Mouse (Mus musculus): Measurements from ENCODE around the gene Ggt5. TPM values are rescaled to one million over a fixed set of nuclear protein-coding genes. Genes with fewer than 3 reads are reported as not detected.

The Ggt5 gene
- 4.9 and 5.8 TPM in 2 replicates for polyA plus RNA-seq (2012; rRNA removed)

GRCm38 (mm10) chr10:75589129-75589528, at the start of gene Ggt5:
Gene Ggt5, plus strand, starts transcription at chr10:75589340.
- Histone ChIP-seq H3K27ac (ENCODE audit: insufficient read depth, low read length) (0 out of 2 replicates have a peak within 1 kb of the TSS, but pooled peaks have one; percentile 3), H3K4me3 (ENCODE audit: insufficient read depth, low read length) (0 out of 2 replicates have a peak within 1 kb of the TSS, but pooled peaks have one; percentile 3), H3K4me1 (ENCODE audit: control insufficient read depth, insufficient read depth, low read length) (no peaks in the 10 kb centered on the region; the same call in 1 of the 2 replicates)
- no peak for TF ChIP-seq CTCF (IDR thresholded peaks at IDR 0.05; ENCODE audit: extremely low read depth, insufficient read depth, low read length)
- no peak for TF ChIP-seq POLR2A (IDR thresholded peaks at IDR 0.05; ENCODE audit: extremely low read depth, insufficient read depth, low read length)

GRCm38 (mm10) chr10:75547901-75548300, 41.2 kb upstream of the Ggt5 start:
- H3K4me1 ChIP-seq (ENCODE audit: control insufficient read depth, insufficient read depth, low read length): no peaks in the 10 kb centered on the region; the same call in 1 of the 2 replicates
- no peak overlapping the region for H3K4me3 ChIP-seq (ENCODE audit: insufficient read depth, low read length)
- H3K27ac ChIP-seq (ENCODE audit: insufficient read depth, low read length): no peak overlapping the region
- TF ChIP-seq POLR2A (IDR thresholded peaks at IDR 0.05; ENCODE audit: extremely low read depth, insufficient read depth, low read length) (no peak), CTCF (IDR thresholded peaks at IDR 0.05; ENCODE audit: extremely low read depth, insufficient read depth, low read length) (no peak)

- TF ChIP-seq CTCF (IDR thresholded peaks at IDR 0.05; ENCODE audit: extremely low read depth, insufficient read depth, low read length) (no peak), POLR2A (IDR thresholded peaks at IDR 0.05; ENCODE audit: extremely low read depth, insufficient read depth, low read length) (no peak)
- H3K27ac ChIP-seq (ENCODE audit: insufficient read depth, low read length): no peak overlapping the region
- H3K4me1 ChIP-seq (ENCODE audit: control insufficient read depth, insufficient read depth, low read length): no peaks in the 10 kb centered on the region; the same call in 1 of the 2 replicates
- H3K4me3 ChIP-seq (ENCODE audit: insufficient read depth, low read length): no peak overlapping the region
Measured at GRCm38 (mm10) chr10:75548486-75548885, 40.7 kb upstream of the Ggt5 start.

GRCm38 (mm10) chr10:75549886-75550285, 39.3 kb upstream of the Ggt5 start:
- no peak for TF ChIP-seq CTCF (IDR thresholded peaks at IDR 0.05; ENCODE audit: extremely low read depth, insufficient read depth, low read length)
- no peak for TF ChIP-seq POLR2A (IDR thresholded peaks at IDR 0.05; ENCODE audit: extremely low read depth, insufficient read depth, low read length)
- Histone ChIP-seq H3K4me1 (ENCODE audit: control insufficient read depth, insufficient read depth, low read length) (no peaks in the 10 kb centered on the region; the same call in 1 of the 2 replicates), H3K27ac (ENCODE audit: insufficient read depth, low read length) (no peak overlapping the region), H3K4me3 (ENCODE audit: insufficient read depth, low read length) (no peak overlapping the region)

GRCm38 (mm10) chr10:75551175-75551574, 38.0 kb upstream of the Ggt5 start:
- H3K27ac ChIP-seq (ENCODE audit: insufficient read depth, low read length): no peak overlapping the region

GRCm38 (mm10) chr10:75552106-75552505, 37.0 kb upstream of the Ggt5 start:
- Histone ChIP-seq H3K27ac (ENCODE audit: insufficient read depth, low read length) (no peak overlapping the region), H3K4me1 (ENCODE audit: control insufficient read depth, insufficient read depth, low read length) (no peaks in the 10 kb centered on the region; the same call in 1 of the 2 replicates), H3K4me3 (ENCODE audit: insufficient read depth, low read length) (no peak overlapping the region)
- TF ChIP-seq POLR2A (IDR thresholded peaks at IDR 0.05; ENCODE audit: extremely low read depth, insufficient read depth, low read length) (no peak), CTCF (IDR thresholded peaks at IDR 0.05; ENCODE audit: extremely low read depth, insufficient read depth, low read length) (no peak)

More at GRCm38 (mm10) chr10:75551175-75551574, 38.0 kb upstream of the Ggt5 start:
- Histone ChIP-seq H3K4me3 (ENCODE audit: insufficient read depth, low read length) (no peak overlapping the region), H3K4me1 (ENCODE audit: control insufficient read depth, insufficient read depth, low read length) (no peaks in the 10 kb centered on the region; the same call in 1 of the 2 replicates)
- TF ChIP-seq CTCF (IDR thresholded peaks at IDR 0.05; ENCODE audit: extremely low read depth, insufficient read depth, low read length) (no peak), POLR2A (IDR thresholded peaks at IDR 0.05; ENCODE audit: extremely low read depth, insufficient read depth, low read length) (no peak)

GRCm38 (mm10) chr10:75552701-75553450, 36.3 kb upstream of the Ggt5 start:
- no peaks in the 10 kb centered on the region; the same call in 1 of the 2 replicates for H3K4me1 ChIP-seq (ENCODE audit: control insufficient read depth, insufficient read depth, low read length)
- no peak overlapping the region for H3K4me3 ChIP-seq (ENCODE audit: insufficient read depth, low read length)
- TF ChIP-seq POLR2A (IDR thresholded peaks at IDR 0.05; ENCODE audit: extremely low read depth, insufficient read depth, low read length) (no peak), CTCF (IDR thresholded peaks at IDR 0.05; ENCODE audit: extremely low read depth, insufficient read depth, low read length) (no peak)
- no peak overlapping the region for H3K27ac ChIP-seq (ENCODE audit: insufficient read depth, low read length)

GRCm38 (mm10) chr10:75554090-75554489, 35.0 kb upstream of the Ggt5 start:
- no peak for TF ChIP-seq POLR2A (IDR thresholded peaks at IDR 0.05; ENCODE audit: extremely low read depth, insufficient read depth, low read length)
- TF ChIP-seq CTCF (IDR thresholded peaks at IDR 0.05; ENCODE audit: extremely low read depth, insufficient read depth, low read length): no peak
- Histone ChIP-seq H3K4me1 (ENCODE audit: control insufficient read depth, insufficient read depth, low read length) (peaks cover under 1% of the 10 kb centered on the region; the same call in 1 of the 2 replicates), H3K4me3 (ENCODE audit: insufficient read depth, low read length) (no peak overlapping the region), H3K27ac (ENCODE audit: insufficient read depth, low read length) (no peak overlapping the region)

- 0 out of 2 replicates have a peak, but pooled peaks cover 3% of the 10 kb centered on the region for H3K4me1 ChIP-seq (ENCODE audit: control insufficient read depth, insufficient read depth, low read length)
- no peak for TF ChIP-seq POLR2A (IDR thresholded peaks at IDR 0.05; ENCODE audit: extremely low read depth, insufficient read depth, low read length)
- H3K27ac ChIP-seq (ENCODE audit: insufficient read depth, low read length): no peak overlapping the region
- no peak overlapping the region for H3K4me3 ChIP-seq (ENCODE audit: insufficient read depth, low read length)
Measured at GRCm38 (mm10) chr10:75555557-75555956, 33.6 kb upstream of the Ggt5 start.

GRCm38 (mm10) chr10:75556026-75556425, 33.1 kb upstream of the Ggt5 start:
- Histone ChIP-seq H3K4me3 (ENCODE audit: insufficient read depth, low read length) (no peak overlapping the region), H3K27ac (ENCODE audit: insufficient read depth, low read length) (peak overlapping the region; percentile 62; the same call in 1 of the 2 replicates), H3K4me1 (ENCODE audit: control insufficient read depth, insufficient read depth, low read length) (0 out of 2 replicates have a peak, but pooled peaks cover 3% of the 10 kb centered on the region)
- TF ChIP-seq CTCF (IDR thresholded peaks at IDR 0.05; ENCODE audit: extremely low read depth, insufficient read depth, low read length): no peak
- TF ChIP-seq POLR2A (IDR thresholded peaks at IDR 0.05; ENCODE audit: extremely low read depth, insufficient read depth, low read length): 0 out of 2 replicates have a peak, but pooled peaks have one; percentile 6

Data from cortical plate, adult 2 months (tissue).